Mouse (Mus musculus): ENCODE measurements at regions not wholly inside any gene's neighbourhood (a gene's known extent, or its start where the extent isn't known, plus 50 kb on each side); places are given as distances from the start of the nearest gene placed in this dataset.

- no peak for DNase-seq
Measured at GRCm38 (mm10) chr1:181299826-181300225, 52.6 kb upstream of the Cnih3 start.

DNA sequence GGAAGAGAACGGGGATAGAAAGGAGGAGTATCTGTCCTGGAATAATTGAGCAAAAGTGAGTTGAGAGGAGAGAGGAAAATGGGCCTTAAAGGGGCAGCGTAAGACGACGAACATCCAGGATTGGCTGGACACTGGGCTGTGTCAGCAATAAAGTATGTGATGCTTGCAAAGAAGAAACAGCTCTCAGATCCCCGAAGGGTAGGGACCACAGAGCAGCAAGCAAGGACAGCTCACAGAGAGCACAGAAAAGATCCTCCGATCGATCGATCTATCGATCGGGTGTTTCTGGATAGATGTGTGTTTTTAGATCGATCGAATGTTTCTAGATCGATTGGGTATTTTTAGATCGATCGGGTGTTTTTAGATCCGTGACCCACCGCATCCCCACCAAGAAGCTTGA, 50.3 kb upstream of the Cnih3 start:
- no peak for DNase-seq

Measured in adrenal gland, postnatal 10 days (tissue).